Comparison of ENCODE assay signal across 9 mouse cellular contexts in the genomic region with DNA sequence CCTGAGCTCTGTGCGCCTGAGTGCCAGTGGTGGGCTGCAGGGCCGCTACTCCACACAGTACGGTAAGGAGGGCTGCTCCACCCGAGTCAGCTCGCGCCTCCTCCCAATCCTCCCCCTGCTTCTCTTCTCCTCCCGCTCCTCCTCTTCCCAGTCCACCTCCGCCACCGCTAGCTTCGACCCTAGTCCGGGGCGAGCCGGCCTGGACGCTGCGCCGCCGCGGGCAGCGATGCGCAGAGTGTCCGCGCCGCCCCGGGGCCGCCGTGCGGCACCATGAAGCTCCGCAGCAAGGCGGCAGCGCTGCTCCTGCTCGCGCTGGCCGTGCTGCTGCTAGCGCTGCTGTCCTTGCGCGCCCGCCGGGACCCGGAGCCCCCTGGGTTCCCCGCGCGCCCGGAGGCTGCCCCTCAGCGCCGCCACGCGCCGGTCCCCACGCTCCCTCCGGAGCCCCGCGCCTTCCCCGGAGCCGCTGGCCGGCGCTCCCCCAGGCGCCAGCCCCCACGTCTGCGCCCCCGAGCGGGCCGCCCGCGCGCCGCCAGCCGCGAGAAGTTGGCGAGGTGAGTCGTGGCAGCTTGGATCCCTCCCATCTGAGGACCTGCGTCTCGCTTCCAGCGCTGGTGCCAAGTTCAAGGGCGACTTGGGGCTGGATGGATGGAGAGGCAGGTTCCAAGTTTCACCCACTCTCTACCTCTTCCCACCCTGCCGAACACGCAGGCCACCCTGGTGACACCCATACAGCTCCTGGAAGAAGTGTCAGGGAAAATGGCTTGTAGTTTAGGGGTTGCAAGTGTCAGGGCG. TPM values are rescaled to one million over a fixed set of nuclear protein-coding genes. Genes with fewer than 3 reads are reported as not detected.
DNase-seq lines count a peak whose midpoint lies in the region; ATAC-seq and TF ChIP-seq lines count a peak whose summit lies in the region.
"Had no signal": no experiment of that assay in that cellular context is flagged by ENCODE, and none has a peak within 500 bp of the region (broad histone marks: within the 10 kb centered on the region; RNA-seq: fewer than 3 reads in every experiment).

Gxylt2 (plus strand) TSS at position 161 of the 792 bp plus-strand sequence.

- no peak for TF ChIP-seq CTCF in cerebellum, adult 2 months (IDR thresholded peaks at IDR 0.05; ENCODE audit: borderline replicate concordance, insufficient read depth, low read depth, low read length)
- no peak for TF ChIP-seq CTCF in brain, embryonic 14.5 days (IDR thresholded peaks at IDR 0.05; ENCODE audit: borderline replicate concordance, extremely low read depth, insufficient read depth, insufficient read length)

- no peak for TF ChIP-seq POLR2A in cerebellum, adult 2 months (IDR thresholded peaks at IDR 0.05; ENCODE audit: borderline replicate concordance, insufficient read depth, low read length)
- TF ChIP-seq POLR2A in brain, embryonic 14.5 days (IDR thresholded peaks at IDR 0.05; ENCODE audit: borderline replicate concordance, extremely low read depth, insufficient read depth, insufficient read length, poor library complexity, severe bottlenecking) = peak; percentile 38; the same call in 1 of the 2 replicates

- peak within 1 kb of the TSS; percentile 94 for H3K9ac ChIP-seq in limb, embryonic 12.5 days (replicated peaks)
- H3K9ac ChIP-seq in neural tube, embryonic 11.5 days (ENCODE audit: low read length) = peak within 1 kb of the TSS; percentile 63

- peak within 1 kb of the TSS; percentile 9 for H3K4me3 ChIP-seq in cerebellum, adult 2 months (replicated peaks; ENCODE audit: insufficient read depth, low read depth, low read length)
- peak within 1 kb of the TSS; percentile 84 for H3K4me3 ChIP-seq in limb, embryonic 12.5 days (replicated peaks)
- H3K4me3 ChIP-seq in neural tube, embryonic 11.5 days (ENCODE audit: low read depth, low read length) = peak within 1 kb of the TSS; percentile 65

- H3K36me3 ChIP-seq in limb, embryonic 12.5 days = no peaks in the 10 kb centered on the region
- H3K36me3 ChIP-seq in neural tube, embryonic 11.5 days (ENCODE audit: control insufficient read depth, insufficient read depth, low read length) = no peaks in the 10 kb centered on the region

- H3K4me2 ChIP-seq in limb, embryonic 12.5 days = peak within 1 kb of the TSS; percentile 81
- peak within 1 kb of the TSS; percentile 94 for H3K4me2 ChIP-seq in neural tube, embryonic 11.5 days (ENCODE audit: low read depth)

- 1% methylated on average over 77 of the region's 77 CpGs for WGBS in cerebellum, adult 2 months
- under 1% methylated on average over 61 of the region's 77 CpGs for WGBS in limb, embryonic 12.5 days
- WGBS in neural tube, embryonic 11.5 days = under 1% methylated on average over 59 of the region's 77 CpGs

- no peaks in the 10 kb centered on the region; the same call in 1 of the 2 replicates for H3K27me3 ChIP-seq in cerebellum, adult 2 months (ENCODE audit: control insufficient read depth, insufficient read depth, low read length)
- H3K27me3 ChIP-seq in limb, embryonic 12.5 days = peaks cover 3% of the 10 kb centered on the region; the same call in 1 of the 2 replicates
- H3K27me3 ChIP-seq in neural tube, embryonic 11.5 days (ENCODE audit: control insufficient read depth, insufficient read depth, low read length) = 0 out of 2 replicates have a peak, but pooled peaks cover 3% of the 10 kb centered on the region

- ATAC-seq in limb, embryonic 12.5 days (ENCODE audit: insufficient number of reproducible peaks, insufficient read depth, low FRiP score, low TSS enrichment, low read depth) = peak; percentile 95
- peak; percentile 76 for ATAC-seq in neural tube, embryonic 11.5 days (ENCODE audit: insufficient read depth, low FRiP score, low TSS enrichment)

- H3K9me3 ChIP-seq in limb, embryonic 12.5 days = no peaks in the 10 kb centered on the region
- H3K9me3 ChIP-seq in neural tube, embryonic 11.5 days (ENCODE audit: control insufficient read depth, low read length) = no peaks in the 10 kb centered on the region

- no peaks in the 10 kb centered on the region for H3K4me1 ChIP-seq in cerebellum, adult 2 months (ENCODE audit: control insufficient read depth, insufficient read depth, low read length)
- peaks cover 27% of the 10 kb centered on the region for H3K4me1 ChIP-seq in limb, embryonic 12.5 days (replicated peaks)
- H3K4me1 ChIP-seq in neural tube, embryonic 11.5 days (ENCODE audit: control insufficient read depth, insufficient read depth, low read length) = no peaks in the 10 kb centered on the region

- no peak for DNase-seq in cerebellum, adult 2 months
- DNase-seq in cerebellum, adult 9-10 months = no peak
- DNase-seq in brain, embryonic 14.5 days (ENCODE audit: low read depth) = peak; percentile 74
- peak; percentile 55 for DNase-seq in gastrocnemius, postnatal 10 days
- DNase-seq in hindlimb bud, embryonic 11.5 days (ENCODE audit: extremely low spot score, low read depth, low spot score) = peak; percentile 33
- DNase-seq in neural tube, embryonic 11.5 days (ENCODE audit: low spot score) = peak; percentile 77
- peak; percentile 22 for DNase-seq in urinary bladder, postnatal 25 days (ENCODE audit: low spot score)

- no peak within 1 kb of the TSS for H3K27ac ChIP-seq in cerebellum, adult 2 months (ENCODE audit: insufficient read depth, low read length)
- peak within 1 kb of the TSS; percentile 87 for H3K27ac ChIP-seq in limb, embryonic 12.5 days
- no peak within 1 kb of the TSS for H3K27ac ChIP-seq in neural tube, embryonic 11.5 days (ENCODE audit: low read depth, low read length)
- H3K27ac ChIP-seq: macrophage had no signal

RNA-seq across cellular contexts. Expression of gene Gxylt2, which starts in this region (rescaled TPM):
- 0.31 and 0.41 TPM in 2 replicates for polyA plus RNA-seq in cerebellum, adult 2 months (2012; rRNA removed)
- 1.8 and 3.2 TPM in 2 replicates for polyA plus RNA-seq in brain, embryonic 14.5 days (2012; rRNA removed)
- 1 to 10 TPM; 5.0 to 7.9 TPM for total RNA-seq in gastrocnemius, postnatal 10 days (2021)
- 10.9 and 12.5 TPM in 2 replicates for polyA plus RNA-seq in limb, embryonic 12.5 days (2016; fragmentation: Nextera tagmentation; extraction: Ambion mirVana)
- polyA plus RNA-seq in neural tube, embryonic 11.5 days (2014; fragmentation: Nextera tagmentation; extraction: Ambion mirVana) = 3.0 and 5.0 TPM in 2 replicates
- polyA plus RNA-seq: macrophage had no signal

Comparison
In these comparisons a context has a peak if more than half of its experiments do, and no peak if none do; other contexts are left out.
1. DNase-seq: peak in brain, embryonic 14.5 days (single experiment), gastrocnemius, postnatal 10 days (single experiment), hindlimb bud, embryonic 11.5 days (single experiment), neural tube, embryonic 11.5 days (single experiment) and urinary bladder, postnatal 25 days (single experiment); none in cerebellum, adult 2 months (0 of 2) and cerebellum, adult 9-10 months (single experiment).
2. H3K4me3 ChIP-seq: peak in every context shown above with its lines; median percentile 84 in limb, embryonic 12.5 days; 65 in neural tube, embryonic 11.5 days; 9 in cerebellum, adult 2 months.